Mouse (Mus musculus): ENCODE results near the gene Bola1.
"Not testable (repeated sequence)": the region's sequence is repeated elsewhere in the genome, so short reads cannot be mapped to it uniquely, and the experiment has no call there.

Bola1 gene

GRCm38 (mm10) chr3:96247356-96248140 is 28.0 kb upstream of the Bola1 start:
- no peak for DNase-seq (ENCODE audit: low spot score in 2 of 2)

- DNase-seq (ENCODE audit: low spot score in 2 of 2) = not testable (repeated sequence)
These were observed 26.9 kb upstream of the Bola1 start, which contains the start of gene Hist2h3c1 for GRCm38 (mm10) chr3:96246427-96246856. Hist2h3c1 (plus strand) TSS chr3:96246685.

GRCm38 (mm10) chr3:96246018-96246417 is 26.5 kb upstream of the Bola1 start:
- not testable (repeated sequence) for DNase-seq (ENCODE audit: low spot score in 2 of 2)

GRCm38 (mm10) chr3:96245003-96245886 is 25.7 kb upstream of the Bola1 start, which contains the start of gene Hist2h2aa1:
Hist2h2aa1 (plus strand) TSS chr3:96245497.
- DNase-seq (ENCODE audit: low spot score in 2 of 2) = peak; percentile 84 to 85

- DNase-seq (ENCODE audit: low spot score in 2 of 2) = no peak
These were observed 24.5 kb upstream of the Bola1 start for GRCm38 (mm10) chr3:96243921-96244572.

GRCm38 (mm10) chr3:96240799-96241197 is 21.3 kb upstream of the Bola1 start:
- no peak for DNase-seq (ENCODE audit: low spot score in 2 of 2)

DNA sequence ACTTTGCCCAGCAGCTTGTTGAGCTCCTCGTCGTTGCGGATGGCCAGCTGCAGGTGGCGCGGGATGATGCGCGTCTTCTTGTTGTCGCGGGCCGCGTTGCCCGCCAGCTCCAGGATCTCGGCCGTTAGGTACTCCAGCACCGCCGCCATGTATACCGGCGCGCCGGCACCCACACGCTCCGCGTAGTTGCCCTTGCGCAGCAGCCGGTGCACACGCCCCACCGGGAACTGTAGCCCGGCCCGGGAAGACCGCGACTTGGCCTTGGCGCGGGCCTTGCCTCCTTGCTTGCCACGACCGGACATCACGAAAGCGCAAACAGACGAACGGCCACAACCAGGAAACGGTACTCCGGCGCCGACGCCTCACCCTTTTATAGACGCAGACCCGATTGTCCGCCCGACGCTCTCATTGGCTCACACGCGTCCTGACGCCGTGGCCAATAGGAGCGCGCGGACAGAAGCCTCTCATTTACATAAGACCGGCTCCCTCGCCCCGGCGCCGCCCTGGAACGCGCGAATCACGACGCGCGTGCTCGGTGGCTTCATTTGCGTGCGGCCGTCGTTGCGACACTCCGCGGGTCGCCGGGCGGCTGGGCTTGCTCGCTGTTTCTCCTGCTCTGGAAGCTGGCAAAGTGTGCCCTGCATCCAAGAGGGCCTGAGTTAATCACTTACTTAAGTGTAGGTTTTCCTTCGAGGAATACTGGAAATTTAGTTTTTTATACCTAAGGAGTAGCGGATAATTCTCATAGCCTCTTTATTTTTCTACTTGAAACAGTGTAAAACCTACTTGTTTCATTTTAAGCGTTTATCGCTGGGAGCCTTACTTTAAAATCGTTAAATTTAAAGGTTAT is 20.7 kb upstream of the Bola1 start, which contains the start of gene Hist2h2aa2:
Hist2h2aa2 (minus strand) TSS at position 328 of the 850 bp plus-strand sequence.
- peak; percentile 92 to 94 for DNase-seq (ENCODE audit: low spot score in 2 of 2)

DNA sequence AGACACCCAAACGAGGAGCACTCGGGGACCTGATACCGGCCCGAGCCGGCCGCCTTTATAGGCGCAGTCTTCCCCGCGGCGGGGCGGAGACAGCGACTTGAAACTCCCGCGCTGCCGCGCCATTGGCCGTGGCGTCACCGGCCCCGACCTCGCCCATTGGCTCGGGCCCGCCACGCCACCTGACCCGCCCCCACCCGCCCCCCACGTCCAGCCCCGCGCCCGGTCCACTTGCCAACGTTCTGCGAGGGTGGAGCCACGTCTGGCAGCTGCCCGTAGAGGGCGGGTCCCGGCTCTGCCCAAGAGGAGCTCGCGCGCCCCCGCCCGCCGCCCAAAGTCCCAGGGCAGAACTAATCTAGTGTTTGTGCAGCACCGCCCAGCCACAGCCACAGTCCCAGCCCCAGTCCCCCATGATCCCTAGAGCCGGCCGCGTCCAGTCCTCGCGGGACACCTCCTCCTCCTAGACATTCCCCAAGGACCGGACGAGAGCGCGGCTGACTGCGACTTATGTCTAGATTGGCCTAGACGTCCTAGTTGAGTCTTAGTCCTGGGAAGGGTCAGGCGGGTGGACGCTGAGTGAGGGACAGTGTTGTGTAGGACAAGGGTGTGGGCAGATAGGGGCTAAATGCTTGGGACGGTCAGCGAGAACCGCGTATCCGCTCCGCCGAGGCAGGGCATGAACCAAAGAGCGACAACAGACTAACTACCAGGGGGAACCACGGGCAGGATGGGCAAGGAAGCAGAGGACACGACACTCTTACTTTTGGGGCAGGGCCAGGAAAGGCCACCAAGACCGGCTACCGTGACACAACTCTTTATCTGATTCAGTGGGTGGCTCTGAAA is 19.7 kb upstream of the Bola1 start, which contains the start of gene Hist2h3c2:
Hist2h3c2 (minus strand) TSS at position 174 of the 840 bp plus-strand sequence.
- not testable (repeated sequence) for DNase-seq (ENCODE audit: low spot score in 2 of 2)

- DNase-seq (ENCODE audit: low spot score in 2 of 2) = no peak
These were observed 18.5 kb upstream of the Bola1 start for GRCm38 (mm10) chr3:96237904-96238511.

DNA sequence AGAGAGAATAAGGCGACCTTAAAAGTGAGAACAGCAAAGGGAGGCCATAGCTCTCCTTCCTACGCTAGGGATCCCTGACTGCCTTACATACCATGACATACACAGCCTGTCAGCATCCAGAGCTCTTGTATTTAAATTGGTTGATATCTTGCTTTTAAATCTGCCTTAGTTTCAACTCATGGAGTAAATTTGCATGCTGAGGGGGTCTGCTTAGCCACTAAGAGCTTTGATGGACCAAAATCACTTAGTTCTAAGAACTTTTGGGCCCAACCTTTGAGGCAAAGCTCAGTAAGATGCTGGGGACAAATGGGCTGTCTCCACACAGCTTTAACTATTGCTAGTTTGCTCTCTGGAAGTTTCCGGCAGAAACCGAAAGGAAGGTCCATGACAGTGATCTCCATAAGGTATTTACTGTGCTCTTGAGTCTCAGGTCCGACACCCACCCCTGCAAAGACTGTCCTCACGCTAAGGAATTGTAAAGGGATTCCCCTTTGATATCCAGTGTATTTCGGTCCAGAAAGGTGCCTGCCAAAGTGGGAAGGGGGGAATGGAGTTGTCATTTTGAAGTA is 17.9 kb upstream of the Bola1 start:
- no peak for DNase-seq (ENCODE audit: low spot score in 2 of 2)

DNA sequence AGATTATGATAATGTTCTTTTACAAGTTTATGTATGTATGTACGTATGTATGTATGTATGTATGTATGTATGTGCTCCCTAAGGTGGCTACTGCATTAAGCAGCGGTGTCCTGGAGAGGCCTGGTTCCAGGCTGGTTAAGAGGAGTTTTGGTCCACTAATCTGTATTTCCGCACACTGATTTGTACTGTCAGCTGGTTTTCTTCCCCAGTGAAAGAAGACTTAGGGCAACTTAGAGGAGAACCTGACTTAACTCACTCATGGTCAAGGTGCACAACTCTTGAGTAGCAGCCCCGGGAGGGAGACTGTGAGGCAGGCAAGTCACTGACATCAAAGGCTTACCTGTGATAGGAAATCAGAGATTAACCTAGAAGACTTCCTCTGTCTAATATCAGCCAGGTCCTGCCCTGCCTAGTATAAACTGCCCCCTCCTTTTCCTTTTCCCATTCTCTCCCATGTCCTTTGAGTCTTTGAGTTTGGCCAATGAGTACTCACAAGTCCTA is 17.4 kb upstream of the Bola1 start:
- DNase-seq (ENCODE audit: low spot score in 2 of 2) = no peak

- DNase-seq (ENCODE audit: low spot score in 2 of 2) = no peak
These were observed 16.3 kb upstream of the Bola1 start for GRCm38 (mm10) chr3:96235836-96236235.

DNA sequence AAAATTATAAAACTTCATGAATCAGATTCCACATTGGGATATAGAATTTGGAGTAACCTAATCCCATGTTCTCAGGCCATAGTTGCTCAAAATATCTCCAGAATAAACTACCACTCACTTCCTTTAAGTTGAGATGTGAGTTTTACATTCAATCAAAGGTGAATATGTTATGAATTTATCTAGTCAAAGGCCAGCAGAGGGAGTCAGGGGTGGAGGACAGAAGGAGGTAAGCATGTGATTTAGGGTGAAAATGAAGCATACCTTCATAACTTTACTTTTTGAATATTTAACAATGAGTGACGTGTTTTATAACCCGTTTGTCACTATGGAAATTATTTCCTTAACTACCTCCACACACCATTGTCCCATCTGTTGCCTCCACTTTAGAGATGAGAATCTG is 15.4 kb upstream of the Bola1 start:
- no peak for DNase-seq (ENCODE audit: low spot score in 2 of 2)

GRCm38 (mm10) chr3:96231758-96232120 is 12.2 kb upstream of the Bola1 start:
- no peak for DNase-seq (ENCODE audit: low spot score in 2 of 2)

DNA sequence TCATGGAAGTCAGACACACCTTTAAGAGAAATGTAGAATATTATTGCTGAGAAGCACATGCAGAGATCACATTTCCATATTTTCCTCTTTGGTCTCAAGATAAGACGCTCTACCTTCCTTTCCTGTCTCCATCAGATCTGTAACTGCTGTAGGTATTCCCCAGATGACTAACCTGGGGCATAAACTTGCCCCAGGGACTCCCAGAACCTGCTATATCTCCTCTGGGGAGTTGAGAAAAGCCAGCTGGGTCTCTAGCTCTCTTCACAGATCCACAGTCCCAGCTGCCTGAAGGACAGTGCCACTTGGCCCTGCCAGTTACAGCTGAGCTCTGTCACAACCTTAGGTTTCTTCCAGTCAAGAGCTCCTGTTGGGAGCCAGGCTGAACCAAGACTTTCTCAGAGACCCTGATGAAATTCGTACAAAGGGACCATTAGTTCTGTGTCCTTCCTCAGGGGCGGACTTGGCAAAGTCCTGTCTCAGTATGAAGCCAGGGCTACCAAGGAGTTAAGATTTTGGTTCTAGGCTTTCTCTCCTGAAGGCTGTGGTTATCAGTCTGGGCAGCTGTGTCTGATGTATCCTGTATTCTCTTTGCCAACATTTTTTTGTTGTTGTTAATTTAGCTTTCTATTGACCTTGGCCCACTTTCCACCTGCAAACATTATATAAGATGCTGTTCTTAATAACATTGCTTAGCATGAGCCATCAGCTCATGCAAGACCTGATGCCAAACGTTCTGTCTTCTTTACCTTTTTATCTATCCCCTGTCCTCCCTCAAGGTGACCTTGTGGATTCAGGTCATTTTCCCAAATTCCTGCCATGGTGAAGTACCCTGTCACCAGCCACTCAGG is 11.6 kb upstream of the Bola1 start:
- DNase-seq (ENCODE audit: low spot score in 2 of 2) = no peak

DNA sequence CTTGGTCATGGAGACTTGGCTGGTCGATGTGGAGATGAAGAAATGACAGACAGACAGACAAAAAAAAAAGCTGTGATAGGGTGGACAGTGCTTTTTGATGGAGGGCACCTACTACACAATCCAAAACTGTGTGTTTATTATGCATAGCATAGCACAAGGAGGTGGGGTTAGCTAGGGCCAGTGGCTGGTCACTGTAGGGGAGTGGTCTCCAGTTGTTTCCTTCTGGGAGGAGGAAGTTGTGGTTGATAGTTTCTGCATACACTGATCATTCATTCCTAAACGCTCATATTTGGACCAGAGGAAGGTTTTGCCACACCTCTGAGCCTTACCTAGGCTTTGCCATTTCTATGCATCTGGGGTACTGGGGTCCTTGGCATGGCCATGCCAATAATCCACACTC is 10.9 kb upstream of the Bola1 start:
- no peak for DNase-seq (ENCODE audit: low spot score in 2 of 2)

DNA sequence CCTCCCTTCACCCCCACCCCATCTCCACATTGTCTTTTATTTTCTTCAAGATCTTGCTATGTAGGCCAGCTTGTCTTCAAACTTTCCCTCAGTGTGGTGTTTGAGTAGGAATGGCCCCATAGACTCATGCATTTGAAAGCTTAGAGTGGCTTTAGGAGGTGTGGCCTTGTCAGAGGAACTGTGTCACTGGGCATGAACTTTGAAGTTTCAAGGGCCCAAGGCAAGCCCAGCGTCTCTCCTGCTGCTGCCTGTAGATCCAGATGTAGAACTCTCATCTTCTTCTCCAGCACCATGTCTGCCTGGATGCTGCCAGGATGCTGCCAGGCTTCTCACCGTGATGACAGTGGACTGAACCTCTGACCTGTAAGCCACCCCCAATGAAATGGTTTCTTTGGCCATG is 9.3 kb upstream of the Bola1 start:
- no peak for DNase-seq (ENCODE audit: low spot score in 2 of 2)

Measured in right cerebral cortex, postnatal 36 days (tissue).